Mouse (Mus musculus) frontal cortex, postnatal 10 days (tissue): ENCODE data around the gene Cdkn2aip.

Experiments
- DNase-seq, 2 experiments: peaks; one replicate each; pipeline ENCODE4 v3.0.0; 2022; ENCODE audit warnings: low spot score in 2 of 2, mixed read lengths in 1 of 2

The Cdkn2aip gene

GRCm38 (mm10) chr8:47713761-47714745 lies at the start of gene Cdkn2aip:
Cdkn2aip (minus strand) TSS chr8:47713932.
- DNase-seq: peak; percentile 86 to 95

GRCm38 (mm10) chr8:47763194-47763593 lies 49.5 kb upstream of the Cdkn2aip start:
- no peak for DNase-seq

GRCm38 (mm10) chr8:47760685-47761084 lies 47.0 kb upstream of the Cdkn2aip start:
- no peak for DNase-seq

- DNase-seq: no peak
Observed at GRCm38 (mm10) chr8:47760186-47760585, 46.5 kb upstream of the Cdkn2aip start.

GRCm38 (mm10) chr8:47753121-47753520 lies 39.4 kb upstream of the Cdkn2aip start:
- DNase-seq: no peak

GRCm38 (mm10) chr8:47750096-47750495 lies 36.4 kb upstream of the Cdkn2aip start:
- DNase-seq: no peak

GRCm38 (mm10) chr8:47749491-47749890 lies 35.8 kb upstream of the Cdkn2aip start:
- no peak for DNase-seq

GRCm38 (mm10) chr8:47746304-47746703 lies 32.6 kb upstream of the Cdkn2aip start:
- DNase-seq: no peak

- DNase-seq: no peak
Observed at GRCm38 (mm10) chr8:47745848-47746247, 32.1 kb upstream of the Cdkn2aip start.

- no peak for DNase-seq
Observed at GRCm38 (mm10) chr8:47744803-47745202, 31.1 kb upstream of the Cdkn2aip start.

- DNase-seq: peak; percentile 67 to 87
Observed at GRCm38 (mm10) chr8:47743419-47743818, 29.7 kb upstream of the Cdkn2aip start.

GRCm38 (mm10) chr8:47742992-47743391 lies 29.3 kb upstream of the Cdkn2aip start:
- DNase-seq: no peak

- DNase-seq: no peak
Observed at GRCm38 (mm10) chr8:47742372-47742771, 28.6 kb upstream of the Cdkn2aip start.

GRCm38 (mm10) chr8:47737120-47737519 lies 23.4 kb upstream of the Cdkn2aip start:
- DNase-seq: no peak

- DNase-seq: no peak
Observed at GRCm38 (mm10) chr8:47729324-47729723, 15.6 kb upstream of the Cdkn2aip start.

GRCm38 (mm10) chr8:47726945-47727344 lies 13.2 kb upstream of the Cdkn2aip start:
- no peak for DNase-seq

- no peak for DNase-seq
Observed at GRCm38 (mm10) chr8:47721609-47722008, 7.9 kb upstream of the Cdkn2aip start.

GRCm38 (mm10) chr8:47718641-47719040 lies 4.9 kb upstream of the Cdkn2aip start:
- DNase-seq: no peak

GRCm38 (mm10) chr8:47713171-47713663 lies 515 bp downstream of the Cdkn2aip start:
- DNase-seq: peak in 1 of 2 experiments; percentile 45

GRCm38 (mm10) chr8:47708106-47708505 lies 5.6 kb downstream of the Cdkn2aip start:
- DNase-seq: no peak

GRCm38 (mm10) chr8:47706746-47707145 lies 7.0 kb downstream of the Cdkn2aip start:
- DNase-seq: no peak

- no peak for DNase-seq
Observed at GRCm38 (mm10) chr8:47702333-47702732, 11.4 kb downstream of the Cdkn2aip start.

- DNase-seq: no peak
Observed at GRCm38 (mm10) chr8:47697696-47698095, 16.0 kb downstream of the Cdkn2aip start.
